Mouse (Mus musculus) liver, embryonic 11.5 days (tissue): ENCODE measurements at regions not wholly inside any gene's neighbourhood (a gene's known extent, or its start where the extent isn't known, plus 50 kb on each side); places are given as distances from the start of the nearest gene placed in this dataset.

ENCODE experiments used
- ATAC-seq: fragments of 200-750 bp; cut with Nextera tagmentation; replicated peaks from 2 replicates; pipeline ENCODE4 v1.8.0; 2017; ENCODE audit warnings: moderate number of reproducible peaks, mild to moderate bottlenecking, moderate TSS enrichment, moderate library complexity; ENCODE audit not compliant: low FRiP score
- DNase-seq: peaks from one replicate; pipeline ENCODE4 v3.0.0-alpha.2; 2017; ENCODE audit warnings: low spot score
- H3K27ac ChIP-seq: fragments of 300-500 bp; sonication (generic); 2 replicates; pipeline ENCODE4 v1.5.1; 2014; ENCODE audit warnings: mild to moderate bottlenecking, low read depth, low read length, control low read depth
- H3K27me3 ChIP-seq: fragments of 300-500 bp; sonication (generic); replicated peaks from 2 replicates; pipeline ENCODE4 v1.6.1; 2014; ENCODE audit warnings: low read length, mixed read lengths; ENCODE audit not compliant: control insufficient read depth, insufficient read depth
- H3K36me3 ChIP-seq: fragments of 300-500 bp; sonication (generic); 2 replicates; pipeline ENCODE4 v1.6.1; 2014; ENCODE audit warnings: mild to moderate bottlenecking, low read length, moderate library complexity, mixed read lengths; ENCODE audit not compliant: control insufficient read depth, insufficient read depth
- H3K4me1 ChIP-seq: fragments of 300-500 bp; sonication (generic); replicated peaks from 2 replicates; pipeline ENCODE4 v1.6.1; 2014; ENCODE audit warnings: low read length, mixed read lengths; ENCODE audit not compliant: control insufficient read depth, insufficient read depth
- H3K4me2 ChIP-seq: fragments of 300-500 bp; sonication (generic); 2 replicates; pipeline ENCODE4 v1.6.1; 2014; ENCODE audit warnings: mild to moderate bottlenecking, control low read depth, moderate library complexity
- H3K4me3 ChIP-seq: fragments of 300-500 bp; sonication (generic); 2 replicates; pipeline ENCODE4 v1.5.1; 2014; ENCODE audit warnings: low read depth, low read length, control low read depth
- H3K9ac ChIP-seq: fragments of 300-500 bp; sonication (generic); 2 replicates; pipeline ENCODE4 v1.6.1; 2014; ENCODE audit warnings: low read depth, low read length, control low read depth
- H3K9me3 ChIP-seq: fragments of 300-500 bp; sonication (generic); 2 replicates; pipeline ENCODE4 v1.6.1; 2016; ENCODE audit warnings: low read length, inconsistent platforms, mixed read lengths; ENCODE audit not compliant: control insufficient read depth
- WGBS: fragments of 180-500 bp; shearing (Covaris S2); extraction: QIAGEN DNeasy Blood & Tissue Kit; methylation state at CpG from one replicate; pipeline ENCODE4 v1.1.7; 2014; 5-methylcytosine and 5-hydroxymethylcytosine counted together

DNA sequence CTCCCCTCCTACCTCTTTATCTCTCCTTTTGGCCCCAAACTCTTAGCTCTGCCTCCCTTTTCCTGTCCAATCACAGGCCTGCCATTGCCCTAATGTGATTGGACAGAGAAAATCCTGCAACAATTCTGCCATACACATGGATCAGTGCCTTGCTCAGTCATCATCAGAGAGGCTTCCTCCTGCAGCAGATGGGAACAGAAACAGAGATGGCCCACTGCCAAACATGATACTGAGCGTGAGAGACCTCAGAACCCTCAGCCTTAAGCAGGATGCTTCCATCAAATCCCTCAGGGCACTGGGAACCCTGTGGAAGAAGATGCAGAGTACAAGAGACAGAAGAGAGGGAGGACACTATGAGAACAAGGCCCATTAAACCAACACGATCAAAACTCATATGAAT is 62.8 kb upstream of the Cacna2d3 start:
- Histone ChIP-seq H3K9ac (no peak overlapping the region), H3K4me1 (no peaks in the 10 kb centered on the region)
- DNase-seq, result no peak

DNA sequence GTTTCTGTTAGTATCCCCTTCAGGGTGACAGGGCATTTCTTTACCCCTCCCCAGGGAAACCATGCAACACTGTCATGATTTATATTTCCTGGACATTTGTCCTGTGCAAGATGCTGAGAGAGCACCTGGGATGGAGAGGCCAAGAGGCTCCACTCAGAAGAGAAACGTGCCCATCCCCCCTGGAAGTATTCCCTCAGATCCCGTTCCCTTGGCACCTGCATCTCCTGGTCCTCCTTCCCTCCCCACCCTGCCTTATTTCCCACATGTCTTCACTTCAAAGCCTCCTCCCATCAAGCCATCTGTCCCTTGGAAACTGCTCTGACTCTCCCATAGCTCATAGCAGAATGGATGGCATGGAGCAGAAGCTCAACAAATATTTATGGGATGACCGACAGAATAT is 64.8 kb upstream of the Cacna2d3 start:
- Histone ChIP-seq H3K27me3 (no peaks in the 10 kb centered on the region), H3K4me2 (no peak overlapping the region), H3K9me3 (no peaks in the 10 kb centered on the region), H3K27ac (no peak overlapping the region), H3K4me1 (no peaks in the 10 kb centered on the region), H3K9ac (no peak overlapping the region), H3K4me3 (no peak overlapping the region), H3K36me3 (no peaks in the 10 kb centered on the region)
- ATAC-seq (no peak), DNase-seq (no peak)
- 74% methylated on average over 3 of the region's 3 CpGs for WGBS

More for the DNA sequence above, 62.8 kb upstream of the Cacna2d3 start:
- Histone ChIP-seq H3K27me3 (no peaks in the 10 kb centered on the region), H3K27ac (no peak overlapping the region), H3K9me3 (no peaks in the 10 kb centered on the region), H3K4me3 (no peak overlapping the region), H3K36me3 (no peaks in the 10 kb centered on the region), H3K4me2 (no peak overlapping the region)
- WGBS, result 76% methylated on average over 2 of the region's 2 CpGs
- ATAC-seq, result no peak

DNA sequence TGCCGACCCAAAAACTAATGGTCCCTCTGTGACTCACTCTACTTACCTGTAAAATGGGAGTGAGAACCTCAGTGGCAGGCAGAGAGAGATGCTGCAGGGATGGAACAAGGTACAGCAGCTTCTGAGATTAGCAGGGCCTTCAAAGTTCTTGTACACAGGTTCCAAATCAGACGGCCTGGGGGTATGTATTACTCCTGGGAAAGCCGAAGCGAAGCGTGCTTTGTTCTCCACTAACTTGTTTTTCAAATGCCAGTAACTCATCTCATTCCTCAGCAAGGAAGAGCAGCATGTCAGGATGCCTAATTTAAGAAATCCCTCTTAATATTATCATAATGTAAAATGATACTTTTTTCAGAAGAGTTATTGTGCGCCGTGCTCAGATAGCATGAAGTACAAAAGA is 66.1 kb upstream of the Cacna2d3 start:
- H3K27me3 ChIP-seq, result no peaks in the 10 kb centered on the region
- H3K4me3 ChIP-seq, result no peak overlapping the region
- H3K4me2 ChIP-seq, result no peak overlapping the region
- ATAC-seq, result no peak
- H3K9me3 ChIP-seq, result no peaks in the 10 kb centered on the region
- H3K4me1 ChIP-seq, result no peaks in the 10 kb centered on the region
- WGBS, result 90% methylated on average over 7 of the region's 7 CpGs
- no peaks in the 10 kb centered on the region for H3K36me3 ChIP-seq
- H3K9ac ChIP-seq, result no peak overlapping the region
- DNase-seq, result no peak
- no peak overlapping the region for H3K27ac ChIP-seq

DNA sequence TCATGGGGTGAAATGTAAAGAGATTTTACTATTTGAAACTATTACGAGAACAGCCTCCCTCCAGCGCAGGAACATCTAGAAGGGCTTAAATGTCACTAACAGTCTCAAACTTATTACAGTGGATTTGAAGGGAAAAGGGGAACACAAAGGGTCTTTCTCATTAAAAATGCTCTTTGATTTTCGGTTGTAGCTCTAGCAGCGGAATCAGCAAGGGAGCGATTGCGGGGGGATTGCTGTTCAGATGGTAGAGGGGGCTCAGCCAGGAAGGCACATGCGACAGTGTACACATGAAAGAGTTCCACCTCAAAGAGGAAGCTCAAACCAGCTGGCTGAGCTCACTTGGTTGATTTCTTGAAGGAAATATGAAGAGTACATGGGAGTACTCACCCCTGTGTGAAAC is 66.7 kb upstream of the Cacna2d3 start:
- H3K4me1 ChIP-seq, result no peaks in the 10 kb centered on the region
- no peaks in the 10 kb centered on the region for H3K36me3 ChIP-seq
- no peak overlapping the region for H3K4me2 ChIP-seq

DNA sequence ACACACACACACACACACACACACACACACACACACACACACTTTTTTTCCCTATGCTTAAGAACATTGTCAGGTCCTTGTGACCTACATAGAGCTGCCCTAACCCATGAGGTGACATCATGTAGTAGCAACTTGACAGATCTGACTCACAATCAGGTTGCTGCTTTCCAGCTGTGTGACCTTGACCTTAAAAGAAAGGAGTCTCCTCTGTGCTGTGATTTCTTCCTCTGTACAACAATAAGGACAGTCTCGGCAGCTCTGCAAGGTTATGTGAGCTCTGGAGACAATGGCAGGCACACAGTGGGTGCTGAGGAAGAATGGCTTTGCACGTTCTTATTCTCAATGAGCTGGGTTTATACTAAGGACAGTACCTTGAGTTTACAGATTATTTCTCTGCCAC is 73.7 kb upstream of the Cacna2d3 start:
- no peaks in the 10 kb centered on the region for H3K27me3 ChIP-seq
- no peaks in the 10 kb centered on the region for H3K4me1 ChIP-seq
- H3K36me3 ChIP-seq, result no peaks in the 10 kb centered on the region
- no peak overlapping the region for H3K4me3 ChIP-seq
- WGBS, result 65% methylated on average over 2 of the region's 2 CpGs
- ATAC-seq, result no peak
- H3K27ac ChIP-seq, result no peak overlapping the region
- no peaks in the 10 kb centered on the region for H3K9me3 ChIP-seq
- no peak for DNase-seq
- H3K9ac ChIP-seq, result no peak overlapping the region
- H3K4me2 ChIP-seq, result no peak overlapping the region

More for the DNA sequence above, 66.7 kb upstream of the Cacna2d3 start:
- H3K4me3 ChIP-seq, result no peak overlapping the region
- no peaks in the 10 kb centered on the region for H3K9me3 ChIP-seq
- H3K9ac ChIP-seq, result no peak overlapping the region
- no peak overlapping the region for H3K27ac ChIP-seq
- no peak for ATAC-seq
- 84% methylated on average over 7 of the region's 7 CpGs for WGBS
- H3K27me3 ChIP-seq, result no peaks in the 10 kb centered on the region
- no peak for DNase-seq

DNA sequence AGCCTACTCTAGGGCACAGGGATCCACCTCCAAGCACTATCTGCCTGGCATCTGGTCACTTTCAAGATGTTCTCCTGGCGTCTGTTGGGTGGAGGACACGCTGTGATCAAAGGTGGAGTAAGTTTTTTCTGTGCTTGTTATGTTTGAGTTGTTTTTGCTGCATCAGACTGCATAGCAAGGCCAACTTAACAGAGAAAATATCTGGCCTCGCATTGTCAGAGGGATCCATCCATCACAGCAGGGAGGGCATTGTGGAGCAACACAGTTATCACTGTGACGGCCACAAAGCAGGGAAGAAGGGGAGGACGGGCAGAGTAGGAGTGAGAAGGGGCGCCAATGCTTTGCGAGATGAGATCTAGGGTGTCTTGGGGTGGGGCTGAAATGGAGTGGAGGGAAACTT is 74.7 kb upstream of the Cacna2d3 start:
- WGBS, result 65% methylated on average over 7 of the region's 7 CpGs
- no peaks in the 10 kb centered on the region for H3K36me3 ChIP-seq
- H3K9ac ChIP-seq, result no peak overlapping the region
- no peak overlapping the region for H3K27ac ChIP-seq
- no peak for ATAC-seq
- H3K4me3 ChIP-seq, result no peak overlapping the region
- H3K27me3 ChIP-seq, result no peaks in the 10 kb centered on the region
- H3K9me3 ChIP-seq, result no peaks in the 10 kb centered on the region
- no peaks in the 10 kb centered on the region for H3K4me1 ChIP-seq
- no peak for DNase-seq
- H3K4me2 ChIP-seq, result no peak overlapping the region

DNA sequence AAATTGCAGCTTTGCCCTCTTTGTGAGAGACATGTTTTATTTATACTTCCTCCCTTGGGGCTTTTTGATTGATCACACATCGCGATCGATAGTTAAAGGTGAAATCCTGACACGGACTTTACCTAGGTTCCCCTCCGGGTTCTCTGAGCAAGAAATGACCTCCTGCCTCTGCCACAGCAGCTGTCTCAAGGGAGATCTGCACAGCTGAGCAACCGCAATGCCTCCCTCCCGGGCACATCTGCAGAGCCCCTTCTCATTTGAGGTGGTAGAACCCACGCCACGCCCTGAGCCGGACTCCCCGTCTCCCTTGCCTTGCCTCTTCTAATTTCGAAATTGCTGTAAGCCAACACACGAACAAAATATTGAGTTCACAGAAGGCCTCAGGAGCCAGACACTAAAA is 78.2 kb upstream of the Cacna2d3 start:
- no peak overlapping the region for H3K4me2 ChIP-seq
- no peak overlapping the region for H3K27ac ChIP-seq
- no peak overlapping the region for H3K9ac ChIP-seq
- DNase-seq, result no peak
- no peaks in the 10 kb centered on the region for H3K4me1 ChIP-seq
- H3K36me3 ChIP-seq, result no peaks in the 10 kb centered on the region
- no peaks in the 10 kb centered on the region for H3K27me3 ChIP-seq
- H3K9me3 ChIP-seq, result no peaks in the 10 kb centered on the region
- 86% methylated on average over 13 of the region's 13 CpGs for WGBS
- no peak overlapping the region for H3K4me3 ChIP-seq
- ATAC-seq, result no peak

DNA sequence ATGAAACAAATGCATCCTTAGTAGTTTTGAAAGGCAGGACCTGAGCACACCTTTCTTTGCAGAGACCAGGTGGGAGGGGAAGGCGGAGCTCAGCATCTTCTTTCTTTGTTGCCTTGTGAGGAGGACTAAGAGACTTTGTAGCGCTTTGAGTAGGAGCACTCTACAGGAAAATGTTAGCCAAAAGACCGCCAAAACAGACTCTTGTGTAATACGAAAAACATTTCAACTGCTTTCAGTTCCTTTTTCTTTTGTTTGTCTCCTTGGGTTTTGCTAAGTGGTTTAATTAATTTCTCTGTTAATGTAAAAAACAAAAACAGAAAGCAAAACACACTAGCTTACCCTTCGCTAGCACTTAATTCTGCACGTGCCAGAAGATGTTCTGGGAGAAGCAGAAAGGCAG is 83.6 kb upstream of the Cacna2d3 start:
- H3K4me1 ChIP-seq, result no peaks in the 10 kb centered on the region
- DNase-seq (no peak), ATAC-seq (no peak)
- H3K27me3 ChIP-seq, result no peaks in the 10 kb centered on the region
- H3K36me3 ChIP-seq, result no peaks in the 10 kb centered on the region
- H3K9ac ChIP-seq, result no peak overlapping the region
- 81% methylated on average over 6 of the region's 6 CpGs for WGBS
- no peaks in the 10 kb centered on the region for H3K9me3 ChIP-seq
- H3K27ac ChIP-seq, result no peak overlapping the region
- H3K4me3 ChIP-seq, result no peak overlapping the region
- H3K4me2 ChIP-seq, result no peak overlapping the region

DNA sequence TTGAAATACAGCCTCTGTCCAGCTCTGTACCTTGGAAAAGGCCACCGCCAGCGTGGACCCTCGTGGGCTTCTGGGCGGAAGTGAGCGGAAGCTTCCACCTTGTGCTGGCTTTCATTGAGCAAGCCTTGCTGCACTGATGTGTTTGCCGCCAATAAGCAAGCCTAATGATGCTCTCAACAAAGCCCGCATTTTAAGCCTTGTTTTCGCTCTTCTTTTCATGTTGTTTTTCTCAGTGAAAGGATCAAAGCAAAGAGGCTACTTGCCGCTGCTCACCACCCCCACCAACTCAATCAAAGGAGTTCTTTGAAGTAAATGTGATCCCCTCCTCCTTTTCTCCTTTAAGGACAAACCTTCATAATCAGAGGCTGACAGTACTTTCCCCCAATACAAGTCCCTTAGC is 86.2 kb upstream of the Cacna2d3 start:
- Histone ChIP-seq H3K4me2 (no peak overlapping the region), H3K27me3 (no peaks in the 10 kb centered on the region), H3K9ac (no peak overlapping the region), H3K27ac (no peak overlapping the region), H3K36me3 (no peaks in the 10 kb centered on the region), H3K4me1 (no peaks in the 10 kb centered on the region), H3K4me3 (no peak overlapping the region), H3K9me3 (no peaks in the 10 kb centered on the region)
- DNase-seq (no peak), ATAC-seq (no peak)
- 62% methylated on average over 9 of the region's 9 CpGs for WGBS
